Mouse (Mus musculus) liver, embryonic 11.5 days (tissue): Measurements from ENCODE around the gene Nol9. TPM values are rescaled to one million over a fixed set of nuclear protein-coding genes. Genes with fewer than 3 reads are reported as not detected.

ENCODE experiments used
- ATAC-seq: fragments of 200-750 bp; cut with Nextera tagmentation; replicated peaks from 2 replicates; pipeline ENCODE4 v1.8.0; 2017; ENCODE audit warnings: moderate number of reproducible peaks, mild to moderate bottlenecking, moderate TSS enrichment, moderate library complexity; ENCODE audit not compliant: low FRiP score
- DNase-seq: peaks from one replicate; pipeline ENCODE4 v3.0.0-alpha.2; 2017; ENCODE audit warnings: low spot score
- H3K27ac ChIP-seq: fragments of 300-500 bp; sonication (generic); 2 replicates; pipeline ENCODE4 v1.5.1; 2014; ENCODE audit warnings: mild to moderate bottlenecking, low read depth, low read length, control low read depth
- H3K27me3 ChIP-seq: fragments of 300-500 bp; sonication (generic); replicated peaks from 2 replicates; pipeline ENCODE4 v1.6.1; 2014; ENCODE audit warnings: low read length, mixed read lengths; ENCODE audit not compliant: control insufficient read depth, insufficient read depth
- H3K36me3 ChIP-seq: fragments of 300-500 bp; sonication (generic); 2 replicates; pipeline ENCODE4 v1.6.1; 2014; ENCODE audit warnings: mild to moderate bottlenecking, low read length, moderate library complexity, mixed read lengths; ENCODE audit not compliant: control insufficient read depth, insufficient read depth
- H3K4me1 ChIP-seq: fragments of 300-500 bp; sonication (generic); replicated peaks from 2 replicates; pipeline ENCODE4 v1.6.1; 2014; ENCODE audit warnings: low read length, mixed read lengths; ENCODE audit not compliant: control insufficient read depth, insufficient read depth
- H3K4me2 ChIP-seq: fragments of 300-500 bp; sonication (generic); 2 replicates; pipeline ENCODE4 v1.6.1; 2014; ENCODE audit warnings: mild to moderate bottlenecking, control low read depth, moderate library complexity
- H3K4me3 ChIP-seq: fragments of 300-500 bp; sonication (generic); 2 replicates; pipeline ENCODE4 v1.5.1; 2014; ENCODE audit warnings: low read depth, low read length, control low read depth
- H3K9ac ChIP-seq: fragments of 300-500 bp; sonication (generic); 2 replicates; pipeline ENCODE4 v1.6.1; 2014; ENCODE audit warnings: low read depth, low read length, control low read depth
- H3K9me3 ChIP-seq: fragments of 300-500 bp; sonication (generic); 2 replicates; pipeline ENCODE4 v1.6.1; 2016; ENCODE audit warnings: low read length, inconsistent platforms, mixed read lengths; ENCODE audit not compliant: control insufficient read depth
- WGBS: fragments of 180-500 bp; shearing (Covaris S2); extraction: QIAGEN DNeasy Blood & Tissue Kit; methylation state at CpG from one replicate; pipeline ENCODE4 v1.1.7; 2014; 5-methylcytosine and 5-hydroxymethylcytosine counted together
- polyA plus RNA-seq: library from polyadenylated mRNA; unstranded; fragments of >200 nt; fragmentation: Nextera tagmentation; extraction: Ambion mirVana; gene quantifications from 2 replicates; pipeline ENCODE4 v1.2.1, GENCODE M21; 2014

The Nol9 gene
- polyA plus RNA-seq, 1 experiment from 2014 or later = 53.3 TPM

- Histone ChIP-seq H3K4me2 (no peak overlapping the region), H3K4me3 (no peak overlapping the region), H3K27ac (no peak overlapping the region)
Measured at GRCm38 (mm10) chr4:152097911-152098799, 59.0 kb downstream of the Nol9 start.

GRCm38 (mm10) chr4:152100541-152100940 lies 61.4 kb downstream of the Nol9 start:
- 67% methylated on average over 11 of the region's 11 CpGs for WGBS
- no peak overlapping the region for H3K27ac ChIP-seq
- H3K9ac ChIP-seq = no peak overlapping the region
- H3K4me2 ChIP-seq = no peak overlapping the region
- peaks cover 22% of the 10 kb centered on the region for H3K4me1 ChIP-seq
- peaks cover 10% of the 10 kb centered on the region; the same call in 1 of the 2 replicates for H3K36me3 ChIP-seq
- H3K27me3 ChIP-seq = no peaks in the 10 kb centered on the region
- no peak overlapping the region for H3K4me3 ChIP-seq
- no peak for ATAC-seq
- no peaks in the 10 kb centered on the region for H3K9me3 ChIP-seq
- DNase-seq = no peak

More at GRCm38 (mm10) chr4:152097911-152098799, 59.0 kb downstream of the Nol9 start:
- 0 out of 2 replicates have a peak, but pooled peaks cover 5% of the 10 kb centered on the region for H3K36me3 ChIP-seq
- WGBS = 48% methylated on average over 11 of the region's 11 CpGs
- DNase-seq (no peak), ATAC-seq (no peak)
- H3K4me1 ChIP-seq = peaks cover 28% of the 10 kb centered on the region
- no peaks in the 10 kb centered on the region for H3K9me3 ChIP-seq
- H3K27me3 ChIP-seq = no peaks in the 10 kb centered on the region
- no peak overlapping the region for H3K9ac ChIP-seq

GRCm38 (mm10) chr4:152101081-152101653 lies 62.0 kb downstream of the Nol9 start:
- Histone ChIP-seq H3K4me3 (no peak overlapping the region), H3K27ac (peak overlapping the region; percentile 11; the same call in 1 of the 2 replicates), H3K9ac (no peak overlapping the region), H3K4me1 (peaks cover 19% of the 10 kb centered on the region), H3K27me3 (no peaks in the 10 kb centered on the region), H3K36me3 (peaks cover 10% of the 10 kb centered on the region; the same call in 1 of the 2 replicates), H3K4me2 (no peak overlapping the region), H3K9me3 (no peaks in the 10 kb centered on the region)
- DNase-seq = no peak
- WGBS = 65% methylated on average over 7 of the region's 7 CpGs
- no peak for ATAC-seq

GRCm38 (mm10) chr4:152101921-152102320 lies 62.8 kb downstream of the Nol9 start:
- H3K4me3 ChIP-seq = no peak overlapping the region

GRCm38 (mm10) chr4:152103025-152103424 lies 63.9 kb downstream of the Nol9 start:
- H3K4me2 ChIP-seq = no peak overlapping the region
- ATAC-seq (no peak), DNase-seq (no peak)
- H3K4me3 ChIP-seq = no peak overlapping the region
- no peak overlapping the region for H3K27ac ChIP-seq
- H3K36me3 ChIP-seq = peaks cover 14% of the 10 kb centered on the region; the same call in 1 of the 2 replicates
- no peak overlapping the region for H3K9ac ChIP-seq
- H3K4me1 ChIP-seq = peaks cover 25% of the 10 kb centered on the region
- WGBS = 49% methylated on average over 7 of the region's 7 CpGs
- H3K9me3 ChIP-seq = no peaks in the 10 kb centered on the region
- H3K27me3 ChIP-seq = no peaks in the 10 kb centered on the region

More at GRCm38 (mm10) chr4:152101921-152102320, 62.8 kb downstream of the Nol9 start:
- 92% methylated on average over 16 of the region's 16 CpGs for WGBS
- H3K9ac ChIP-seq = no peak overlapping the region
- peaks cover 14% of the 10 kb centered on the region for H3K4me1 ChIP-seq
- ATAC-seq = no peak
- no peak overlapping the region for H3K4me2 ChIP-seq
- no peak for DNase-seq
- no peak overlapping the region for H3K27ac ChIP-seq
- H3K9me3 ChIP-seq = no peaks in the 10 kb centered on the region
- no peaks in the 10 kb centered on the region for H3K27me3 ChIP-seq
- H3K36me3 ChIP-seq = peaks cover 13% of the 10 kb centered on the region; the same call in 1 of the 2 replicates

GRCm38 (mm10) chr4:152106746-152107145 lies 67.6 kb downstream of the Nol9 start:
- DNase-seq (no peak), ATAC-seq (no peak)
- 49% methylated on average over 9 of the region's 9 CpGs for WGBS
- no peaks in the 10 kb centered on the region for H3K27me3 ChIP-seq
- H3K9ac ChIP-seq = no peak overlapping the region
- peak overlapping the region; percentile 79; the same call in 1 of the 2 replicates for H3K27ac ChIP-seq
- peaks cover 14% of the 10 kb centered on the region; the same call in 1 of the 2 replicates for H3K36me3 ChIP-seq
- no peak overlapping the region; the same call in 1 of the 2 replicates for H3K4me3 ChIP-seq
- H3K4me1 ChIP-seq = peaks cover 32% of the 10 kb centered on the region
- peak overlapping the region; percentile 92 for H3K4me2 ChIP-seq
- H3K9me3 ChIP-seq = no peaks in the 10 kb centered on the region

GRCm38 (mm10) chr4:152107493-152107892 lies 68.4 kb downstream of the Nol9 start:
- peak; percentile 81 for ATAC-seq
- DNase-seq = peak; percentile 76
- peak overlapping the region; percentile 92 for H3K4me2 ChIP-seq
- 22% methylated on average over 24 of the region's 24 CpGs for WGBS
- H3K4me1 ChIP-seq = peaks cover 34% of the 10 kb centered on the region
- peak overlapping the region; percentile 79 for H3K27ac ChIP-seq
- H3K36me3 ChIP-seq = peaks cover 9% of the 10 kb centered on the region; the same call in 1 of the 2 replicates
- peak overlapping the region; percentile 49 for H3K4me3 ChIP-seq
- no peaks in the 10 kb centered on the region for H3K27me3 ChIP-seq
- H3K9ac ChIP-seq = peak overlapping the region; percentile 61
- no peaks in the 10 kb centered on the region for H3K9me3 ChIP-seq

- WGBS = 21% methylated on average over 30 of the region's 30 CpGs
- H3K36me3 ChIP-seq = peaks cover 9% of the 10 kb centered on the region; the same call in 1 of the 2 replicates
- ATAC-seq (peak; percentile 89), DNase-seq (peak; percentile 89)
- H3K27me3 ChIP-seq = no peaks in the 10 kb centered on the region
- H3K9me3 ChIP-seq = no peaks in the 10 kb centered on the region
- H3K4me2 ChIP-seq = peak overlapping the region; percentile 92
- peak overlapping the region; percentile 49 for H3K4me3 ChIP-seq
- peaks cover 34% of the 10 kb centered on the region for H3K4me1 ChIP-seq
- peak overlapping the region; percentile 79 for H3K27ac ChIP-seq
- peak overlapping the region; percentile 61 for H3K9ac ChIP-seq
Measured at GRCm38 (mm10) chr4:152107971-152108509, 68.9 kb downstream of the Nol9 start.
